Mouse (Mus musculus) forebrain, embryonic 13.5 days (tissue): ENCODE measurements at regions not wholly inside any gene's neighbourhood (a gene's known extent, or its start where the extent isn't known, plus 50 kb on each side); places are given as distances from the start of the nearest gene placed in this dataset.
"Not testable (repeated sequence)": the region's sequence is repeated elsewhere in the genome, so short reads cannot be mapped to it uniquely, and the experiment has no call there.

Source experiments
- ATAC-seq: fragments of 200-750 bp; cut with Nextera tagmentation; 2 replicates; pipeline ENCODE4 v1.8.0; 2017
- H3K27ac ChIP-seq: fragments of 300-500 bp; sonication (generic); 2 replicates; pipeline ENCODE4 v1.5.1; 2015; ENCODE audit warnings: inconsistent platforms, mild to moderate bottlenecking, moderate library complexity
- H3K27me3 ChIP-seq: fragments of 300-500 bp; sonication (generic); 2 replicates; pipeline ENCODE4 v1.6.1; 2015; ENCODE audit warnings: mild to moderate bottlenecking, inconsistent platforms
- H3K36me3 ChIP-seq: fragments of 300-500 bp; sonication (generic); 2 replicates; pipeline ENCODE4 v1.6.1; 2015; ENCODE audit warnings: mild to moderate bottlenecking, inconsistent platforms; ENCODE audit not compliant: poor library complexity, severe bottlenecking
- H3K4me1 ChIP-seq: fragments of 300-500 bp; sonication (generic); 2 replicates; pipeline ENCODE4 v1.6.1; 2015; ENCODE audit warnings: inconsistent platforms
- H3K4me2 ChIP-seq: fragments of 300-500 bp; sonication (generic); 2 replicates; pipeline ENCODE4 v1.6.1; 2015; ENCODE audit warnings: inconsistent platforms, mild to moderate bottlenecking, moderate library complexity
- H3K4me3 ChIP-seq: fragments of 300-500 bp; sonication (generic); 2 replicates; pipeline ENCODE4 v1.5.1; 2015; ENCODE audit warnings: mild to moderate bottlenecking, inconsistent platforms
- H3K9ac ChIP-seq: fragments of 300-500 bp; sonication (generic); 2 replicates; pipeline ENCODE4 v1.6.1; 2015; ENCODE audit warnings: mild to moderate bottlenecking, inconsistent platforms
- H3K9me3 ChIP-seq: fragments of 300-500 bp; sonication (generic); replicated peaks from 2 replicates; pipeline ENCODE4 v1.6.1; 2016; ENCODE audit warnings: inconsistent platforms
- WGBS: fragments of 180-500 bp; shearing (Covaris S2); methylation state at CpG from one replicate; pipeline ENCODE4 v1.1.7; 2015; 5-methylcytosine and 5-hydroxymethylcytosine counted together

DNA sequence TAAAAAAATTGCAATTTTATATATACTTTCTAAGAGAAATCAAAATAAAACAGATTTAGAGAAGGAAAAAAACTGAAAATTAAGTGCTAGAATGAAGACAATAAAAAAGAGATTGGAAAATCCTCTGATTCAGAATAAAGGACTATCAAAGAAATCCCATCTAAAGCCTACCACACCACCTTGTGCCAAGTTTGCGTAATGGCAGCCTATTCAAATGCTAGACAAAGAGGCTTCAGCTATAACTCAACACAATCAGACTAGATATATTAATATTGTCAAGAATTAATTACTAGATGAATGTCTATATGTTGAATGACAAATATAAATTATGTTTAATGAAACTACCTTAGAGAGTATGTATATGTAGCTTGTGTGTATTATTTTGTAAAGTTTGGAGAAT lies 221.9 kb upstream of the Ascc3 start:
- WGBS: 52% methylated on average over 1 of the region's 1 CpGs
- Histone ChIP-seq H3K36me3 (no peaks in the 10 kb centered on the region), H3K9me3 (no peaks in the 10 kb centered on the region), H3K9ac (no peak overlapping the region), H3K4me1 (no peaks in the 10 kb centered on the region), H3K27me3 (no peaks in the 10 kb centered on the region), H3K27ac (no peak overlapping the region), H3K4me3 (no peak overlapping the region), H3K4me2 (no peak overlapping the region)
- peak; percentile 77 for ATAC-seq

DNA sequence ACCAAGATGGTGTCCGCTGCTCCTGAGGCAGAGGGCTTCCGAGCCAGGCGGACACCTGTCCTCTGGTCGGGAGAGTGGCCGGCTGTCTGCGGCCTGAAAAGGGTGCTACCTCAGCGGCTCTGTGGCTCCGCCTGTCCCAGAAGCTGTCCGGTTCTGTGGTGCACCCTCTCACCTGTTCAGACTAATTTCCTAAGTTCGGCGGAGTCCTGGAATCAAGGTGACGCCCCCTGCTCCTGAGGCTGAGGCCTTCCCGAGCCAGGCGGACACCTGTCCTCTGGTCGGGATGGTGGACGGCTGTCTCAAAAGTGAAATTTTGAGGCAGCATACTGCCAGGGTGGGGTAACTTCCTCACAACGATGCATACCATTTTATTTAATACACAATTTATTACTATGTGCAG lies 199.9 kb upstream of the Ascc3 start:
- WGBS: 96% methylated on average over 17 of the region's 17 CpGs
- H3K27ac ChIP-seq, ATAC-seq, H3K27me3 ChIP-seq, H3K9me3 ChIP-seq, H3K9ac ChIP-seq, H3K36me3 ChIP-seq, H3K4me1 ChIP-seq, H3K4me2 ChIP-seq, H3K4me3 ChIP-seq: not testable (repeated sequence)
